Mouse (Mus musculus) adrenal gland, adult (tissue): ENCODE results near the gene Sipa1l3.

Source experiments
- DNase-seq, 2 experiments: peaks; one replicate each; pipeline ENCODE4 v3.0.0; 2022 to 2023; ENCODE audit warnings: low spot score in 1 of 2; ENCODE audit not compliant: inconsistent age in 2 of 2

Sipa1l3 gene

GRCm38 (mm10) chr7:29518421-29519210, at the start of gene Sipa1l3:
Sipa1l3 (minus strand) TSS chr7:29518641.
- DNase-seq = peak; percentile 98

GRCm38 (mm10) chr7:29563006-29563405, 44.6 kb upstream of the Sipa1l3 start:
- DNase-seq = peak in 1 of 2 experiments; percentile 38

- no peak for DNase-seq
These were observed 42.6 kb upstream of the Sipa1l3 start for GRCm38 (mm10) chr7:29561046-29561445.

- no peak for DNase-seq
These were observed 40.8 kb upstream of the Sipa1l3 start for GRCm38 (mm10) chr7:29559290-29559689.

GRCm38 (mm10) chr7:29558744-29559143, 40.3 kb upstream of the Sipa1l3 start:
- no peak for DNase-seq

GRCm38 (mm10) chr7:29556283-29556682, 37.8 kb upstream of the Sipa1l3 start:
- DNase-seq = no peak

- DNase-seq = no peak
These were observed 37.1 kb upstream of the Sipa1l3 start for GRCm38 (mm10) chr7:29555521-29555920.

GRCm38 (mm10) chr7:29555051-29555450, 36.6 kb upstream of the Sipa1l3 start:
- DNase-seq = no peak

GRCm38 (mm10) chr7:29550691-29551090, 32.2 kb upstream of the Sipa1l3 start:
- DNase-seq = no peak

GRCm38 (mm10) chr7:29541608-29542007, 23.2 kb upstream of the Sipa1l3 start:
- DNase-seq = no peak

- no peak for DNase-seq
These were observed 22.7 kb upstream of the Sipa1l3 start for GRCm38 (mm10) chr7:29541186-29541585.

- no peak for DNase-seq
These were observed 22.2 kb upstream of the Sipa1l3 start for GRCm38 (mm10) chr7:29540631-29541030.

GRCm38 (mm10) chr7:29523700-29524099, 5.3 kb upstream of the Sipa1l3 start:
- DNase-seq = peak; percentile 68 to 89

GRCm38 (mm10) chr7:29521841-29522575, 3.6 kb upstream of the Sipa1l3 start:
- DNase-seq = peak; percentile 84 to 94

GRCm38 (mm10) chr7:29521365-29521764, 2.9 kb upstream of the Sipa1l3 start:
- DNase-seq = no peak

GRCm38 (mm10) chr7:29520794-29521193, 2.4 kb upstream of the Sipa1l3 start:
- no peak for DNase-seq

- DNase-seq = no peak
These were observed 740 bp upstream of the Sipa1l3 start for GRCm38 (mm10) chr7:29519211-29519550.

GRCm38 (mm10) chr7:29518054-29518420, 404 bp downstream of the Sipa1l3 start:
- no peak for DNase-seq

- DNase-seq = no peak
These were observed 1.3 kb downstream of the Sipa1l3 start for GRCm38 (mm10) chr7:29517178-29517577.

- DNase-seq = no peak
These were observed 2.8 kb downstream of the Sipa1l3 start for GRCm38 (mm10) chr7:29515652-29516051.

GRCm38 (mm10) chr7:29512729-29513128, 5.7 kb downstream of the Sipa1l3 start:
- DNase-seq = no peak

GRCm38 (mm10) chr7:29511598-29512275, 6.7 kb downstream of the Sipa1l3 start:
- DNase-seq = peak; percentile 53 to 75
